ENCODE assay signal across 24 mouse cellular contexts in genomic region chr8:109681535-109681934, GRCm38 (mm10).
"Had no signal": no experiment of that assay in that cellular context is flagged by ENCODE, and none has a peak within 500 bp of the region (broad histone marks: within the 10 kb centered on the region; RNA-seq: fewer than 3 reads in every experiment).

No protein-coding gene starts in this region.

- ATAC-seq: hindbrain, postnatal 0 days; intestine, embryonic 16.5 days; liver, postnatal 0 days had no signal

- H3K27me3 ChIP-seq: heart, embryonic 13.5 days; heart, embryonic 15.5 days; hindbrain, embryonic 13.5 days; hindbrain, embryonic 15.5 days; limb, embryonic 12.5 days; liver, embryonic 13.5 days; liver, embryonic 15.5 days had no signal

- DNase-seq: gastrocnemius, adult 2 months; gastrocnemius, postnatal 10 days; gastrocnemius, postnatal 25 days; heart, adult 11 months; heart, adult 2 months; heart, postnatal 14 days; heart, postnatal 36 days; kidney, postnatal 25 days; layer of hippocampus, adult 9-11 months; layer of hippocampus, postnatal 36 days; left cerebral cortex, postnatal 4 days; liver; liver, embryonic 13.5 days; liver, postnatal 0 days had no signal

- H3K9me3 ChIP-seq: heart, embryonic 13.5 days; heart, embryonic 15.5 days; hindbrain, embryonic 13.5 days; hindbrain, embryonic 15.5 days; limb, embryonic 12.5 days; liver, embryonic 13.5 days; liver, embryonic 15.5 days had no signal

- H3K4me2 ChIP-seq: heart, embryonic 11.5 days; heart, embryonic 13.5 days; heart, embryonic 15.5 days; hindbrain, embryonic 13.5 days; hindbrain, embryonic 15.5 days; limb, embryonic 12.5 days; liver, embryonic 11.5 days; liver, embryonic 13.5 days; liver, embryonic 15.5 days had no signal

- H3K4me1 ChIP-seq: hindbrain, embryonic 15.5 days; limb, embryonic 12.5 days had no signal

- H3K27ac ChIP-seq: gastrocnemius, adult 2 months; heart, adult 2 months; heart, embryonic 13.5 days; heart, embryonic 15.5 days; hindbrain, embryonic 13.5 days; hindbrain, embryonic 15.5 days; hindbrain, postnatal 0 days; limb, embryonic 12.5 days; liver, embryonic 13.5 days; liver, embryonic 15.5 days had no signal

- H3K4me3 ChIP-seq: gastrocnemius, adult 2 months; heart, adult 2 months; heart, embryonic 13.5 days; heart, embryonic 15.5 days; hindbrain, embryonic 13.5 days; hindbrain, embryonic 15.5 days; limb, embryonic 12.5 days; liver, embryonic 13.5 days; liver, embryonic 15.5 days had no signal

- H3K9ac ChIP-seq: heart, embryonic 13.5 days; heart, embryonic 15.5 days; hindbrain, embryonic 13.5 days; hindbrain, embryonic 15.5 days; limb, embryonic 12.5 days; liver, embryonic 13.5 days; liver, embryonic 15.5 days; liver, postnatal 0 days had no signal
